Mouse (Mus musculus) Muller cell, postnatal 12 days (primary cell): ENCODE data around the gene Cyb5b.
"Not testable (repeated sequence)": the region's sequence is repeated elsewhere in the genome, so short reads cannot be mapped to it uniquely, and the experiment has no call there.

Experiments used
- DNase-seq: peaks from one replicate; pipeline ENCODE4 v3.0.0-alpha.2; 2015; ENCODE audit errors: inconsistent ontology term

Gene Cyb5b

GRCm38 (mm10) chr8:107150404-107151157 lies at the start of gene Cyb5b:
Cyb5b (plus strand) TSS chr8:107150640.
- peak; percentile 96 for DNase-seq

DNA sequence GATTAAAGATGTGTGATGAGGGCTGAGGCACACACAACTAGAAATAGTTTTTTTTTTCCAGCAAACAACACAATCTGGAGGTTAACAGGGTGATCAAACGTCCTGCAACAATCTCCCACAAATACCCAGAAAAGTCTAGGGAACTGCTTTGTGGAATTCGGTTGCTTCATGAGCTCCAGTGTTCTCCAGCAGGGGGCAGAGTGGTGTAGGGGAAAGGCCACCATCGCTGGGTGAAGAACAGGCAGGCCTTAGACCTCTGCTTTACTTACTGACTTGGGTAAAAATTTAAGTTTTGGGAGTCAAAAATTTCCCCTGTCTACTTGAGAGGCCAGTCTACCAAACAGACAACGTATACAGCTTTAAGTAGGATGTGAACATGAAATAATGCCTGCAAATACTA lies 45.9 kb upstream of the Cyb5b start:
- peak; percentile 51 for DNase-seq

DNA sequence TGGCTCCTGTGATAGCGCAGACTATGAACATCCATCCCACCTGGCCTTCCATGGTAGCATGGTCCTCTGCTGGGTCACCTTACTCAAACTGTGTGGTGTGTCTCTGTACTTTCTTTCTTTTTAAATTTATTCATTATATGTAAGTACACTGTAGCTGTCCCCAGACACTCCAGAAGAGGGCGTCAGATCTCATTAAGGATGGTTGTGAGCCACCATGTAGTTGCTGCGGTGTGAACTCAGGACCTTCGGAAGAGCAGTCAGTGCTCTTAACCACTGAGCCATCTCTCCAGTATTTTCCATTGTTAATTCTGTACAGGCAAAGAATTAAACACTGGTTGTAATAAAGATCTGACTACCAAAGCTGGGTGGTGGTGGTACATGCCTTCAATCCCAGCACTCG lies 42.4 kb upstream of the Cyb5b start:
- DNase-seq = not testable (repeated sequence)

- no peak for DNase-seq
Measured at GRCm38 (mm10) chr8:107108978-107109720, 41.3 kb upstream of the Cyb5b start.

DNA sequence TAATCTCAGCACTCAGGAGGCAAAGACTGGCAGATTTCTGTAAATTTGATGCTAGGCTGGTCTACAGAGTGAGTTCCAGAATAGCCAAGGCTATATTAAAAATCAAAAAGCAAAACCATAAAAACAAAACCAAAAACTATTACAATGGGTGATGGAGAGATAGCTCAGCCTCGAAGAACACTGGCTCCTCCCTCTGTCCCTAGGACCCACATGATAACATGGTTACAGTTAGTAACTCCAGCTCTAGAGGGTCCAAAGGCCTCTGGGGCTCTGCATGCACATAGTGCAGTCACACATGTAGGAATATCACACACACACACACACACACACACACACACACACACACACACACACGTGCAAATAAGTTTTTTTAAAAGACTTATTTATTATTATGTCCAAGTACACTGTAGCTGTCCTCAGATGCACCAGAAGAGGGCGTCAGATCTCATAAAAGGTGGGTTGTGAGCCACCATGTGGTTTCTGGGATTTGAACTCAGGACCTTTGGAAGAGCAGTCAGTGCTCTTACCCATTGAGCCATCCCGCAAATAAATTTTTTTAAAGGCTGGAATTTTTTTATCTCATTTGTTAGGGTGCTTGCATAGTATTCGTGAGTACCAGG lies 40.5 kb upstream of the Cyb5b start:
- DNase-seq = no peak

GRCm38 (mm10) chr8:107110629-107111330 lies 39.7 kb upstream of the Cyb5b start:
- no peak for DNase-seq

GRCm38 (mm10) chr8:107111340-107112105 lies 38.9 kb upstream of the Cyb5b start:
- DNase-seq = no peak

DNA sequence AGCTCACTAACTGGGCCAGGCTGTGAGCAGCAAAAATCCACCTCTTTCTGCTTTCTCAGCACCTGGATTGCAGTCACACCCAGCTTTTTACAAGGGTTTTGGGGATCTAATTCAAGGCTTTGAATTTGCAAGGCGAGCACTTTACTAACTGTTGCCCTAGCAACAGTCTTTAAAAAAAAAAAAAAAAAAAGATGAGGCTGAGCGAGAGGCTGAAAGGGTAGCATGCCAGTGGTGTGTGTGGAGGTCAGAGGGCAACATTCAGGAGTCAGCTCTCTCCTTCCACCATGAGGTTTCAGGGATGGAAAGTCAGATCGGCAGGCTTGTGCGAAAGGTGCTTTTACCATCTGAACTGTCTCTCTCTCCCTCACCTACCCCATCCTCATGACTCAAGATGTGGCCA lies 37.2 kb upstream of the Cyb5b start:
- DNase-seq = no peak

DNA sequence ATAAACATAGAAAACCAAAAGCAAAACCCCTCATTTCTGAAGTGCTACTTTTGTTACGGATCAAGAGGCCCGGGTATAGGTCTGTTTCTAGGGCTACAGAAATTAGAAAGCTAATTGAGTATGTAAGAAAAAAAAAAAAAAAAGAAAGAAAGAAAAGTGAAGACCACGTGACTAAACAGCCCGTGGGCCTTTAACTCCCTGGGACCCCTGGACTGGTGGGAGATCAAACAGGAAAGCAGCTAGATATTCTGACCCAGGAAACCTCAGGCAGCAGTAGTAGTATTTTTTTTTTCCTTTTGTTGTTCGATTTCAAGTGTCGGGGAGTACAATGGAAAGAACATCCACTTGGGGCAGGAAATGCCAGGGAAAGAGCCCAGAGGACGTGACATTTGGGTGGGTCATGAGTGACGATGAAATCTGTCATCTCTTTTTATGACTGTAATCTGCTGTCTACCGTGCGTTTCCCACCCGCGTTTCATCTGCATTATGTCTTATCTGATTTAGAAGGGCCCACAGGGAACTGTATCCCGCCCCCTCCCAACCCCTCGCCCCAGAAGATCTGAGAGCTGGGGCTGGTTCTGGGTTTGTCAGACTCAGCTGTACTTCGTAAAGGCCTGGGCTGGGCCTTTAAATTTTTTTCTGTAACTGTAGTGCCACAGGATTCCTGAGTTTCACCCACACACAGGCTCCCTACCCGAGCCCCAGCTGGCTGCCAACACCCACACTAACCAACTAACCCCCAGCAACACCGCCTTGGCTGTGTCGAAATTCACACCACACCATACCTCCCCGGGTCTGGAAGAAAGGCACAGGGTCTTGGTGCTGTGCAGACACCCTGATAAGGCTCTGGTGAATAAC lies 36.1 kb upstream of the Cyb5b start:
- no peak for DNase-seq

- no peak for DNase-seq
Measured at GRCm38 (mm10) chr8:107115008-107115320, 35.5 kb upstream of the Cyb5b start.

GRCm38 (mm10) chr8:107116023-107116422 lies 34.4 kb upstream of the Cyb5b start:
- peak; percentile 81 for DNase-seq

DNA sequence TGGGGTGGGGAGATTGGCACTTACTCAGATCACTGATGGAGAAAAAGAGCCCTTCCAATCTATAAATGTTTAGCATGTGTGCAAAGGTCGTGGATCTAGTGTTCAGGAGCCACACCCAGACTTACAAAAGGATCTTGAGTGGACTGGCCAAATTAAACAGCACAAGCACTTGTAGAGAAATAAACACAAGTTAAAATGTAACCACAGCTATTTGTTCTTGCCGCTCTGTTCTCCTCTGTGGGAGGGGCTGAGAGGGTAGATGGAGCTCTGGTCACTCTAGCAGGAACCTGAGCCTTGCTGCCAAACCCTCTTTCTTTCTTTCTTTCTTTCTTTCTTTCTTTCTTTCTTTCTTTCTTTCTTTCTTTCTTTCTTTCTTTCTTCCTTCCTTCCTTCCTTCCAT lies 33.4 kb upstream of the Cyb5b start:
- no peak for DNase-seq

GRCm38 (mm10) chr8:107118803-107119233 lies 31.6 kb upstream of the Cyb5b start:
- no peak for DNase-seq

- no peak for DNase-seq
Measured at GRCm38 (mm10) chr8:107119412-107119811, 31.0 kb upstream of the Cyb5b start.

GRCm38 (mm10) chr8:107120806-107121205 lies 29.6 kb upstream of the Cyb5b start:
- DNase-seq = no peak

DNA sequence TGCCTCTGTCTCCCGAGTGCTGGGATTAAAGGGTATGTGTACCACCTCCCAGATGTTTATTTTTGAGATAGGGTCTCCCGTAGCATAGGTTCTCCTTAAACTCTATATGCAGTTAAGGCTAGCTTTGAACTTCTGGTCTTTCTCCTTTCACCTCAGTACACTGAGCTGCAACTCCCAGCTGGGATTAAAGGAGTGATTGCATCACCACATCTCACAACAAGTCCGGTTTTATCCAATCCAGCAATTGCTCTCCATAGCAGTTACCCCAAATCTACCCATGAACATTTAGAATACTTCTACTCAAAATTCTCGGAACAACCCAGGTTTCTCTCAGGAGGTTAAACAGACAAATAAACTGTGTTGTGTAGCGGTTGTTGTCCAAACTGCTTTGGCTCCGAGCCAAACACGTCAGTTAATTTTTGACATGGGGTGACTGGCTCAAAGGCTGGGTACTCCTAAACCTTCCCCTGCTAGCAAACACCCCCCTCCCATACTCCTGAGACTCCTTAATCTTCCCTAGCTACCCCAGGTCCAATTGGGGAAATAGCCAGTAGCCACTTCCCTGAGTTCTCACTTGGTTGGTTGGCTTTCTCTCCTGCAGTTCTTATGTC lies 28.7 kb upstream of the Cyb5b start:
- DNase-seq = no peak

- DNase-seq = peak; percentile 93
Measured at GRCm38 (mm10) chr8:107123063-107123614, 27.3 kb upstream of the Cyb5b start.

GRCm38 (mm10) chr8:107124343-107124742 lies 26.1 kb upstream of the Cyb5b start:
- no peak for DNase-seq

GRCm38 (mm10) chr8:107129171-107130025 lies 21.0 kb upstream of the Cyb5b start:
- peak; percentile 72 for DNase-seq
